Mouse (Mus musculus) spleen, postnatal 14 days (tissue): ENCODE data around the gene Jsrp1.
"Not testable (repeated sequence)": the region's sequence is repeated elsewhere in the genome, so short reads cannot be mapped to it uniquely, and the experiment has no call there.

Experiments used
- DNase-seq, 2 experiments: peaks; one replicate each; pipeline ENCODE4 v3.0.0; 2021 to 2022; ENCODE audit warnings: low spot score in 2 of 2

Jsrp1 gene

DNA sequence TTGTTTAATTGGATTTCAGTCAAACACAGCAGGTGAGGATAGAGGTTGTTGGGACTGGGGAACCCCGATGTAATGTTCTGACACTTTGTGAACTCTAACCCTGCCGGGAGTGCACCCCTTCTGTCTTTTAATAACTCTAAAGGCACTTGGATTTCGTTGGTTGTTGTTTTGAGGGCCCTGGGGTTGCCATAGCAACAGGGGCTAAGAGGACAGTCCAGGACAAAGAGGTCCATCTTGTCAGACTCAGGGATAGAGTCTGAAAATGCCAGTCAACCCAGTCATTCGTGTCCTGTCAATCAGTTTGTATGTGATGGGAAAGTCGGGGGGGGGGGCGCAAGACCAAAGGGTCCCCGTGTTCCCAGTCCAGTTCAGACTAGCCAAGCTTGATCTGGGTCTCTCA, 19.5 kb upstream of the Jsrp1 start:
- no peak for DNase-seq

DNA sequence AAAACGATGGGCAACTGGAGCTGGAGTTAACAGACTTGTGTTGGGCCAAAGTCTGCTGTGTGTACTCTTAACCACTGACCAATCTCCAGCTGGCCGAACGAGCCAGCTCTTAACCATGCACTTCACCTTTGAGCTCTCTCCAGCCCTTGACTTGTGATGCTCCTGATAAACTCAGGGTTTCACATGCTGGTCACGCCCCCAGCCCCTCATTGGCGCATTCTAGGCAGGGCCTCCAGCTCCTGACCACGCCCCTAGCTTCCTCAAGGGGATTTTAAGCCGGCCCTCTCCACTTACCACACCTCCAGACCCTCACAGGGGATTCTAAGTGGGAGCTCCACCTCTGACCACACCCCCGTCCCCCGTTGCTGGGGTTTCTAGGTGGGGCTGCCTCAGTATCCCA, 17.8 kb upstream of the Jsrp1 start:
- peak; percentile 34 to 43 for DNase-seq

DNA sequence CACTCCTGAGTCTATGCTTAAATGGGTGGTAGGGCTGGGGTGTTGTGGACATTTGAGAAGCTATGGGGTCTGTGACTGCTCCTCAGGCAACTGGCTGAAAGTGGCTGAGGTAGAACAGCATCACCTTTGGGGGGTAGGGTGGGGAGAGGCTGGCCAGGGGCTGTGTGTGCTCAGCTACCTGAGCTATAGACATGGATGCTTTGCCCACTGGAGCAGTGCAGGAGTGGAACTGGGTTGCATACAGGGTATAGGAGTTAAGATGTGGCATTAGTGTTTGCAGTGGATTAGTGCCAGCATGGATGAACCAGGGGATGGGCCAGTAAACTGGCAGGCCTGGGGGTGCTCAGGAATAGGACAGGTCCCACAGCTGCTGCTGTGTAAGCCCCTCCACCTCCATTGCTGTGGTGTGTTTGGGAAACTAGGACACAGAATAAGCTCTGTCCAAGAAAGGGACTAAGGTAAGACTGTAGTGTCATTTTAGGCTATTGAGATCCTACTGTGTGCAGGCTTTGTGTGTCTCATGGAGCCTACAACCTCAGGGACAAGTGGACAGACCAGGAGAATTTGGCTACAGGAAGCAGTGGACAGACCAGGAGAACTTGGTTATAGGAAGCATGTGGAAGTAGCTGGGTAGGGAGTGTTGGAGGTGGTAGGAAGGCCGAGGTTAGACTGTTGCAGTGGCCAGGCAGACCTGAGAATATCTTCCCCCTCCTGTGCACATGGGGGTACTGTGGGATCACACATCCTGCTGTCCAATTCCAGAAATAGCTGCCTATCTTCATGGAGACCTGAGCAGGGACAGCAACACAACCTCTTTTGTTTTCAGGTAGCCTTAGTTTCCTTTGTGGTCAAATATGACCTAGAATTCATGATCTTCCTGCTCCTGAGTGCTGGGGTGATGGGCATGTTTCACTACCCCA, 16.3 kb upstream of the Jsrp1 start:
- DNase-seq: no peak

- not testable (repeated sequence) for DNase-seq
Observed at GRCm38 (mm10) chr10:80828587-80828986, 15.3 kb upstream of the Jsrp1 start.

DNA sequence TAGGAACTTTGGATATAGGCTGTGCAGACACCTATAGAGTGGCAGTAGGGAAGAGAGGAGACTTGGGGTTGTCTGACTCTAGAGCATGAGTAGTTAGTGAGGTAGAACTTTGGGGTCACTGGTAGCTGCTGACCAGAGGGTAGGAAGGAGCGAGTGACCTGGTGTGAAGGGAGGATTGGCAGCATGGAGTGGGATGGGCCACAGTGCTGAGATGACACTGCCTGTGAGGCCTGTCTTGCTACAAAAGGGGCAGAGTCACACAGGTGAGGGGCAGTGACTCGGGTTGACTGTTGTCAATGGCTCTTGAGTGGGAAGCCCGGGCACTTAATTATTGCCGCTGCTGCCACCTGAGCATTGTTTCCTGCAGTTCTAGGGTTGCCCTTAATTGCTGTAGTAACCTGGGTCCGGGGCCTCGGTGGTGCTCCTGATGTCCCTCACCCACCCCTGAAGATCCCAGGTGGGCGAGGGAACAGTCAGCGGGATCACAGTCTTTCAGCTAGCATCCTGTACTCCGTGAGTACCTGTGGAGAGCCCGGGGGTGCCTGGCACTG, 14.6 kb upstream of the Jsrp1 start:
- no peak for DNase-seq

GRCm38 (mm10) chr10:80827063-80827869, 14.0 kb upstream of the Jsrp1 start:
- DNase-seq: no peak

- DNase-seq: peak; percentile 93 to 97
Observed at GRCm38 (mm10) chr10:80826151-80827062, 13.1 kb upstream of the Jsrp1 start, which contains the start of gene Oaz1. Gene Oaz1, plus strand, starts transcription at chr10:80826656.

DNA sequence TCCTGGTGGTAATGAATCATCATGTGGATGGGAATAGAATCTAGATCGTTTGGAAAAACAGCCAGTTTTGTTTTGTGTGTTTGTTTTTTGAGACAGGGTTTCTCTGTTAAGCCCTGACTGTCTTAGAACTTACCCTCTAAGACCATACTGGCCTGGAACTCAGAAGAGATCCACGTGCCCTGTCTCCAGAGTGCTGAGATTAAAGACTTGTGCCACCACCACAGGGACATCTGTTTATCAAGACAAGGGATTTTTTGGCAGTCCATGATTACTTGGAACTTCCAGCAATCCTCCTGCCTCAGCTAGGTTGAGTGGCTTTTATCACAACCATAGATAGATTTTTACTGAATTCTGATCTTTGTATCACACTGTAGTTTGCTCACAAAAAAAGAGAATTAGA, 11.5 kb upstream of the Jsrp1 start:
- no peak for DNase-seq

DNA sequence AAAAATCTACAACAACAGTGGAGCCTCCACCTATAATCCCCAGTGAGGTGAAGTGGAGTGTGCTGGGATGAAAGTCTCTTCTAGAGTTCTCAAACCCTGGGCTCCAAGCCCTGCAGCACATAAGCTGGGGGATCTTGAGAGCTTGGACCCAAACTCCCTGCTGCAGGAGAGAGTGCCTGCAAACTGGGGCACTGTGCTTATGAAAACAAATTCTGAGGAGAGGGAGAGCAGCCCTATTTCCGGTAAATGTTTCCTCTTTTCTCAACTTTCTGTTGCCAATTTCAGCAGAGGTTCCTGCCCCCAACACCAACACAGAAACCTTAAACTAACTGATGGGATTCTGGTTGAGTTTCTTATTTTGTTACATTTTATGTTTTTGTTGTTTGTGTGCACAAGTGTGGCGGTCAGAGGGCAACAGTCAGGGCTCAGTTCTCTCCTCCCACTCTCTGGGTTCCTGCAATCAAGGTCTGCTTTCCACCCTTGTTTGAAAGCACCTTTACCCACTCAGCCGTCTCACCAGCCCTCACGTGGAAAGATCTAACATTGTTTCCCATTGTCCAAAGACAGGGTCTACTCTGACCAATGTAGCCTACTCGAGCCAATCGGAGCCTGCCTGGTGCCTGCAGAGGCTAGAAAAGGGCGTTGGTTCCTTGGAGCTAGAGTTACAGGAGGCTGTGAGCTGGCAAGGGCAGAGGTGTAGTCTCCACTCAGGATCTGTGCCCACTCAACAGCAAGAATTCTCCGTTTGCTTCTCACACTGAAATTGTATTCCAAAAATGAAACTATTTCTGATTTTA, 10.7 kb upstream of the Jsrp1 start:
- no peak for DNase-seq

- no peak for DNase-seq
Observed at GRCm38 (mm10) chr10:80823316-80823715, 10.0 kb upstream of the Jsrp1 start.

DNA sequence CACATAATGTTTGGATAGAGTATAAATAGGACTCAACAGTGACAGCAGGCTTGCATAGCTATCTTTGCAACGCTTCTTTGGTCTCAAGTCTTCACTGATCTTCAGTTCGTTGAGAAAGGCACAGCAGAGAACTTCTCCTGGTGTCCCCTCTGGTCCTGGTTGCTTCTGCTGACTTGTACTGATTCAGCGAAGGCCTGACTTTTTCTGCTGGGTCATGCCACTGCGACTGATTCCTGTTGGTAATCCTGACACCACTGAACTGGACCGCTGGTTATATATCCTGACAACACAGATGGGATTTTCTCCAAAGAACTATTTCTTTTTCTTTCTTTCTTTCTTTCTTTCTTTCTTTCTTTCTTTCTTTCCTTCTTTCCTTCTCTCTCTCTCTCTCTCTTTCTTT, 9.2 kb upstream of the Jsrp1 start:
- no peak for DNase-seq

- DNase-seq: no peak
Observed at GRCm38 (mm10) chr10:80821991-80822390, 8.7 kb upstream of the Jsrp1 start.

DNA sequence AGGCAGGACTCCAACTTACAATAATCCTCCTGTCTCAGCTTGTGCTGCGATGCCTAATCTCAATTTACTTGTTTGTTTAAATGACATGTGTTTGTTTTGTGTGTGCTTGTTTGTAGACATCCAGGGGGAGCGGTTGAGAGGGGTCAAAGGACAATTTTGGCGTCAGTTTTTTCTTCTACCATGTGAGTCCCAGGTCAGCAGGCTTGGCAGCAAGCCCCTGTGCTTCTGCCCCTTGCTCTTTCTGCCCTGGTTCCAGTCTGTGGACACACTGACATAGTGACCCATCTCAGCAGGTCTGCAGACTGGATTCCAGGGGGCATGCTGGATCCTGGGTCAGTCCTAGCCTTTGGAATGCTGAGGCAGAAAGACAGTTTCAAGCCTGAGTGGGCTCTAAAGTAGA, 6.1 kb upstream of the Jsrp1 start:
- DNase-seq: no peak

DNA sequence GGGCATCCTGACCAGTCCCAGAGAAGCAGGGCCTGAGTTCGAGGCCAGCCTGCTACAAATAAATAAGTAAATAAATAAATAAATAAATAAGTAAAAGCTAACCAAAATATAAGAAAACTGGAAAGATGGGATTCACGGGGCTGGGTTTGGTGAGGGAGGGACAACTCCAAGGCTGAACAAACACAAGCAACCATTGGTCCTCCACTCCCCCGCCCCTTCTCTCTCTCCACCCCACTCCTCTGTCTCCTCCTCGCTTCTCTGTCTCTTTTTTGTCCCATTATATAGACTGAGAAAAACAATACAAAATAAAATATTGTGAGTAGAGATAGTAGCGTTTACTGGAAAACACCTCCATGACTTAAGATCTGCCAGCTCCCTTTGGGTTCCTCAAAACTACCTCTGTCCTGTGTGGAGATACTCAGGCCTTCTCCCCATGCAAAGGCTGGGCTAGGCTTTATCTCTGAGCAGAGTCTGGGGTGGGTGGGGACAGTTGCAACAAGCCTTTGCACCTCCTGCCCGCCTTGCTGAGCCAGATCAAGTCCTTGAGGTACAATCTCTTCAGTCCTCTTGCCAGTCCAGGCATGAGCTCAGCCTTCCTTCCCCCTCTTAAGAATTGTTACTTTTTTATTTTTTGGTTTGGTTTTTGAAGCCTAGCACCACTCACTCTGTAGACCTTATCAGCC, 5.4 kb upstream of the Jsrp1 start:
- peak; percentile 40 to 43 for DNase-seq

DNA sequence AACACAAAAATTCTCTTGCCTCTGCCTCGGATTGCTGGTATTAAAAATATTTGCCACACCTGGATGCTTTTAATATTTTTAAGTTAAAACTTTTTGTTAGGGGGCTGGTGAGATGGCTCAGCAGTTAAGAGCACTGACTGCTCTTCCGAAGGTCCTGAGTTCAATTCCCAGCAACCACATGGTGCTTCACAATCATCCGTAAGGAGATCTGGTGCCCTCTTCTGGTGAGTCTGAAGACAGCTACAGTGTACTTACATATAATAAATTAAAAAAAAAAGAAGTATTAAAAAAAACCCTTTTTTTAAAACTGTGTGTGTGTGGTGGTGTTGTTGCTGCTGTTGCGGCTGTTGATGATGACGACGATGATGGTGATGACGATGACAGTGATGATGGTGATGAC, 4.7 kb upstream of the Jsrp1 start:
- DNase-seq: not testable (repeated sequence)

DNA sequence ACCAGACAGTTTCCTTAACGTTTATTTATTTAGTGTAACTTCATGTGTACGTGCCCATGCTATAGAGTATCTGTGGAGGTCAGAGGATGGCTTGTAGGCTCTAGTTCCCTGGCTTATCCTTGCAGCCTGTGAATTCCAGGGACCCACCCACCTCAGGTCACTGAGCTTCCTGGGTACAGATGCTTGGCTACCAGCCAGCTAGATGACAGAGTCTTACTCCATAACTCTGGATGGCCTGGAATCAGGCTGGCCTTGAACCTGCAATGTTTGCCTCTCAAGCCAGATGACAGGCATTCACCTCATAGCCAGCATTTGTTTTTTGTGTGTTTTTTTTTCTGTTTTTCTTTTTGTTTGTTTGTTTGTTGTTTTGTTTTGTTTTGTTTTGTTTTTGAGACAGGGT, 3.9 kb upstream of the Jsrp1 start:
- DNase-seq: no peak

GRCm38 (mm10) chr10:80816303-80816702, 3.0 kb upstream of the Jsrp1 start:
- not testable (repeated sequence) for DNase-seq

DNA sequence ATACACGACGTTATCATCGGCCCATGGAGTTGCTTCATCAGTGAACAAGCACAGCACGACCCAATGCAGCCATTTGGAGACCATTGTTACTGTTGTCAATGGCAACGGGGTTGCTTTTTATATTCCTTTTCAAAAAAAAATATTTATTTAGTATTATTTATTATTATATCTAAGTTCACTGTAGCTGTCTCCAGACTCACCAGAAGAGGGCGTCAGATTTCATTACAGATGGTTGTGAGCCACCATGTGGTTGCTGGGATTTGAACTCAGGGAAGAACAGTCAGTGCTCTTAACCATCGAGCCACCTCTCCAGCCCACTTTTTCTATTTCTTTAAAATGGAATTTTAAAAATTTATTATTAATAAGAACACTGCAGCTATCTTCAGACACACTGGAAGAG, 1.5 kb upstream of the Jsrp1 start:
- no peak for DNase-seq

DNA sequence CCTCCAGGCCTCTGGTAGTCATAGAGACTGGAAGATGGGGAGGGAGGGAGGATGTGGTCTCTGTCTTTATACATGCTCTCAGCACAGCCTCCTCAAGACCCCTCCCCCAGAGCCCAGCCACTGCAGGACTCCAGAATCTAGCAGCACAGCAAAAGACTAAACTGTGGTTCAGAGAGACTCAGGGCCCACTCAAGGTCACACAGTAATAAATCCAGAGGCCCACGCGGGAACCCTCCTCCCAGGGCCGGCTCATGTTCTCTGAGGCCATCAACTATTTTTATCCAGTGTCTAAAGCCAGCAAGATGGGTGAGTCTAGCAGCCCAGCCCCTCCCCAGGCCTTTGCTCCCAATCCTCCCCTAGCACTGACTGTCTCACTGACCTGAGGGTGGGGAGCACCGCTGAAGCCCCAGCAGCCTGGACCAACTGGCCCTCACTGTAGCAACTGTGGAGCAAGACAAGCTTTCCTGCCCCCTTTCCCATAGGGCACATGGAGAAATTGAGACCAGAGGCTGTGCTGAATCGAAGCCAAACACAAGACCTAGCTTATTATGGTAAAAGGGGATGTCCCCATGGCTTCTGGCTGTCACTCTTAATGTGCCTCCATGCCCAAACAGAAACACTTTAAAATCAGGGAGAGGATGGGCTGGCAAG, 782 bp downstream of the Jsrp1 start:
- no peak for DNase-seq
